Mouse (Mus musculus): Measurements from ENCODE around the gene Olfr601. TPM values are rescaled to one million over a fixed set of nuclear protein-coding genes. Genes with fewer than 3 reads are reported as not detected.
"Not testable (repeated sequence)": the region's sequence is repeated elsewhere in the genome, so short reads cannot be mapped to it uniquely, and the experiment has no call there.

The Olfr601 gene
- polyA plus RNA-seq (2015; fragmentation: Nextera tagmentation; extraction: Ambion mirVana): not detected in 2 replicates

DNA sequence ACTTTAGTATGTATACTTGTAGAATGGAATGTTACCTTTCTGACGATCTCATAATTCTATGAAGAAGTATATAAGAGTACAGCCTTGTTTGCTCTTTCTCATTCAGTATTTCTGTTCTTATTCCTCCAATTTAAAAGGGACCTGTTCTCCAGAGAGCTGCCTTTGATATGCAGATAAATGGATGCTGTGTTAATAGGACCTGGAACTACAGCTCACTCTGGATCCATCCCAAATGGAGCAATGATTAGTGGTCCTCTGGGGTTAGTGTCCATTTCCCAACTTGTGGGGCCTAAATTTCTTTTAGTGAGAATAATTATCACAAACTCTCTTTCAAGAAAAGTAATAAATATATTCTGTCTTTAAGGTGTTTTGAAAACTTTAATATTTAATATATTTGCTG, at the start of gene Olfr601:
Gene Olfr601 (minus strand): TSS at position 101 of the 400 bp plus-strand sequence.
- no peak within 1 kb of the TSS for H3K4me2 ChIP-seq (replicated peaks; ENCODE audit: low read depth, low read length)
- no peaks in the 10 kb centered on the region for H3K36me3 ChIP-seq (ENCODE audit: insufficient read depth, low read length)
- WGBS: 93% methylated on average over 1 of the region's 1 CpGs
- TF ChIP-seq CTCF (IDR thresholded peaks at IDR 0.05) (no peak), EP300 (IDR thresholded peaks at IDR 0.05) (no peak)
- H3K4me1 ChIP-seq (ENCODE audit: insufficient read depth, low read depth, low read length): no peaks in the 10 kb centered on the region
- H3K9me3 ChIP-seq (ENCODE audit: low read length): no peaks in the 10 kb centered on the region
- H3K27ac ChIP-seq (ENCODE audit: low read length): no peak within 1 kb of the TSS
- DNase-seq (ENCODE audit: low spot score) (no peak), ATAC-seq (no peak)
- no peak within 1 kb of the TSS for H3K9ac ChIP-seq (replicated peaks; ENCODE audit: low read depth)
- H3K4me3 ChIP-seq (ENCODE audit: low read depth, low read length): no peak within 1 kb of the TSS
- H3K27me3 ChIP-seq (replicated peaks; ENCODE audit: insufficient read depth, low read length): no peaks in the 10 kb centered on the region

DNA sequence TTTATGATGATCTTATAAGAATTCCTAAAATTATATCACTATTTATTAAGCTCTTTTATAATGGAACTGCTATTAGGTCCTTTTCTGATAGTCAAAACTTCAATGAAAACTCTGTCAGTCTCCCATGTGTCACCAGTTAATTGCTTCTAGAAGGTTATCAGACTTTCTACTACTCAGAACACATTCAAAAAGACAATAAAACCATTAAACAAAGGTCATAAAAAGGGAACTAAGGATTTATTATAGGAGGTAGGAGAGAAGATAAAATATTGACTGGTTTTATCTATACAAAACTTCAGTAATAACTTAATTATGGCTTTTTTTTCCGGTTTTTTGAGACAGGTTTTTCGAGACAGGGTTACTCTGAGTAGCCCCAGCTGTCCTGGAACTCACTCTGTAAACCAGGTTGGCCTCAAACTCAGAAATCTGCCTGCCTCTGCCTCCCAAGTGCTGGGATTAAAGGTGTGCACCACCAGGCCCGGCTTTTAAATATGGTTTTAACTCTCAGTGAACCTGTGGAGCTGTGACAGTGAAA, 44.1 kb upstream of the Olfr601 start:
- H3K9ac ChIP-seq (replicated peaks; ENCODE audit: low read depth); DNase-seq (ENCODE audit: low spot score); H3K4me2 ChIP-seq (replicated peaks; ENCODE audit: low read depth, low read length); H3K27me3 ChIP-seq (replicated peaks; ENCODE audit: insufficient read depth, low read length); H3K4me3 ChIP-seq (ENCODE audit: low read depth, low read length); H3K36me3 ChIP-seq (ENCODE audit: insufficient read depth, low read length); H3K4me1 ChIP-seq (ENCODE audit: insufficient read depth, low read depth, low read length); ATAC-seq; H3K9me3 ChIP-seq (ENCODE audit: low read length); H3K27ac ChIP-seq (ENCODE audit: low read length): not testable (repeated sequence)
- 58% methylated on average over 3 of the region's 3 CpGs for WGBS

DNA sequence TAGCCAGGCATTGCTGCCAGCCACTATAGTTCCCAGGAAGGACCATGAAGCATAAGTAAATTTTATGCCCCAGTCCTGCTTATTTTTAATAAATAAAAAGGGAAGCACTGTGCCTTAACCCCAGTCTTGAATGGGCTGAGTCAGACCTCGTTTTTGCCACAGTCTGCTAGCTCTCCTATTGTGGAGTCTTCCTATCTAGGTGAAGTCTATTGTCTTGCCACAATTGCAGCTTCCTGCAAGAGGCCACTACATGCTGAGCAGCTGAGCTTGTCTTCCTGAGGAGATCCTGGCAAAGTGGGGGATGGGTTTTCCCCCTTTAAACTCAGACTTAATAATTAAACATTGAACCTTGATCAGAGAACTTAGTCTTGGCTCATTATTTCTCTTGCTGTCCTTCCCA, 36.5 kb upstream of the Olfr601 start:
- Histone ChIP-seq H3K4me1 (ENCODE audit: insufficient read depth, low read depth, low read length) (no peaks in the 10 kb centered on the region), H3K9ac (replicated peaks; ENCODE audit: low read depth) (no peak overlapping the region), H3K36me3 (ENCODE audit: insufficient read depth, low read length) (no peaks in the 10 kb centered on the region), H3K27me3 (replicated peaks; ENCODE audit: insufficient read depth, low read length) (no peaks in the 10 kb centered on the region), H3K27ac (ENCODE audit: low read length) (no peak overlapping the region), H3K9me3 (ENCODE audit: low read length) (no peaks in the 10 kb centered on the region), H3K4me3 (ENCODE audit: low read depth, low read length) (no peak overlapping the region), H3K4me2 (replicated peaks; ENCODE audit: low read depth, low read length) (no peak overlapping the region)
- no peak for TF ChIP-seq CTCF (IDR thresholded peaks at IDR 0.05)
- TF ChIP-seq EP300 (IDR thresholded peaks at IDR 0.05): no peak
- DNase-seq (ENCODE audit: low spot score) (no peak), ATAC-seq (no peak)
- 8% methylated on average over 1 of the region's 1 CpGs for WGBS

DNA sequence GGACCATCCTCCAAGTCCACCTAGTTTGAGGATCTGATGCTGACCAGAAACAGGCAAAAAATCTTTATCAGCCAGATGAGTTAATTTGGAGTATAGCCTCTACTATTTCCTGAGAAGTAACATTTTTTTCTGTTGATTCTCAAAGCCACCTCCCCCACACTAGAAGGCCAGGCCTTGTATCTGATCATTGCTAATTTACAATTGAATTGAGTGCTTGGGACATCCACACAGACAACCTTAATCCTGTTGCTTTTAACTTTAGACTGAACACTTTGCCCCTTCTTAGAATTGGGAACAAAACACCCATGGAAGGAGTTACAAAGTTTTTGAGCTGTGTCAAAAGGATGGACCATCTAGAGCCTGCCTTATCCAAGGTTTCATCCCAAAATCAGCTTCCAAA, 35.3 kb upstream of the Olfr601 start:
- ATAC-seq (no peak), DNase-seq (ENCODE audit: low spot score) (no peak)
- Histone ChIP-seq H3K4me2 (replicated peaks; ENCODE audit: low read depth, low read length) (no peak overlapping the region), H3K27ac (ENCODE audit: low read length) (no peak overlapping the region), H3K9me3 (ENCODE audit: low read length) (no peaks in the 10 kb centered on the region), H3K9ac (replicated peaks; ENCODE audit: low read depth) (no peak overlapping the region), H3K4me1 (ENCODE audit: insufficient read depth, low read depth, low read length) (no peaks in the 10 kb centered on the region), H3K36me3 (ENCODE audit: insufficient read depth, low read length) (no peaks in the 10 kb centered on the region), H3K27me3 (replicated peaks; ENCODE audit: insufficient read depth, low read length) (no peaks in the 10 kb centered on the region), H3K4me3 (ENCODE audit: low read depth, low read length) (no peak overlapping the region)
- TF ChIP-seq CTCF (IDR thresholded peaks at IDR 0.05): no peak
- TF ChIP-seq EP300 (IDR thresholded peaks at IDR 0.05): no peak

DNA sequence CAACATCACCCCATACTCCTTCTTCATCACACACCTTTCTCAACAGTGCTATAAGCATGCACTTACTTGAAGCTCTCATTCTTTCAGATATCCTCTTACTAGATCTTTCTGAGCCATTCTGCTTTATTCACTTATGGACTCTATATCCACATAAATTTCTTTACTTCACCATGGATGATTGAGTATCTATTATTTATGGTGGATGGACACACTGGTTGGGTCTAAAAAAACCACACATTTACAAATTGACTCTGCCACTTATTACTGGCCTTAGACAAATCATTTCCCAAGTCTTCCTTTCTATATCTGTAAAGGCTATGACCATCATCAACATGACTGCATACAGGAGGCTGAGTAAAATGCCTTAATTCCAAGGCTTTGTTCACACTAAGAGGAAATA, 23.6 kb upstream of the Olfr601 start, which contains the start of gene Olfr603:
Gene Olfr603 (minus strand): TSS at position 101 of the 400 bp plus-strand sequence.
- DNase-seq (ENCODE audit: low spot score) (no peak), ATAC-seq (no peak)
- Histone ChIP-seq H3K4me1 (ENCODE audit: insufficient read depth, low read depth, low read length) (no peaks in the 10 kb centered on the region), H3K9me3 (ENCODE audit: low read length) (no peaks in the 10 kb centered on the region), H3K4me3 (ENCODE audit: low read depth, low read length) (no peak within 1 kb of the TSS), H3K9ac (replicated peaks; ENCODE audit: low read depth) (no peak within 1 kb of the TSS), H3K4me2 (replicated peaks; ENCODE audit: low read depth, low read length) (no peak within 1 kb of the TSS), H3K27me3 (replicated peaks; ENCODE audit: insufficient read depth, low read length) (no peaks in the 10 kb centered on the region), H3K27ac (ENCODE audit: low read length) (no peak within 1 kb of the TSS), H3K36me3 (ENCODE audit: insufficient read depth, low read length) (no peaks in the 10 kb centered on the region)
- TF ChIP-seq CTCF (IDR thresholded peaks at IDR 0.05) (no peak), EP300 (IDR thresholded peaks at IDR 0.05) (no peak)

- no peak for ATAC-seq
- H3K27ac ChIP-seq (ENCODE audit: low read length): no peak within 1 kb of the TSS
- TF ChIP-seq CTCF (IDR thresholded peaks at IDR 0.05): no peak
- no peak for TF ChIP-seq EP300 (IDR thresholded peaks at IDR 0.05)
- H3K9me3 ChIP-seq (ENCODE audit: low read length): no peaks in the 10 kb centered on the region
- H3K4me2 ChIP-seq (replicated peaks; ENCODE audit: low read depth, low read length): no peak within 1 kb of the TSS
- H3K4me3 ChIP-seq (ENCODE audit: low read depth, low read length): no peak within 1 kb of the TSS
- H3K4me1 ChIP-seq (ENCODE audit: insufficient read depth, low read depth, low read length): no peaks in the 10 kb centered on the region
- no peaks in the 10 kb centered on the region for H3K36me3 ChIP-seq (ENCODE audit: insufficient read depth, low read length)
- DNase-seq (ENCODE audit: low spot score): no peak
- H3K9ac ChIP-seq (replicated peaks; ENCODE audit: low read depth): no peak within 1 kb of the TSS
- no peaks in the 10 kb centered on the region for H3K27me3 ChIP-seq (replicated peaks; ENCODE audit: insufficient read depth, low read length)
Measured at GRCm38 (mm10) chr7:103349569-103349968, 12.9 kb downstream of the Olfr601 start, which contains the start of gene Olfr600. Gene Olfr600 (minus strand): TSS chr7:103349669.

- H3K9ac ChIP-seq (replicated peaks; ENCODE audit: low read depth): no peak within 1 kb of the TSS
- no peaks in the 10 kb centered on the region for H3K36me3 ChIP-seq (ENCODE audit: insufficient read depth, low read length)
- H3K27me3 ChIP-seq (replicated peaks; ENCODE audit: insufficient read depth, low read length): no peaks in the 10 kb centered on the region
- H3K9me3 ChIP-seq (ENCODE audit: low read length): no peaks in the 10 kb centered on the region
- H3K4me2 ChIP-seq (replicated peaks; ENCODE audit: low read depth, low read length): no peak within 1 kb of the TSS
- no peaks in the 10 kb centered on the region for H3K4me1 ChIP-seq (ENCODE audit: insufficient read depth, low read depth, low read length)
- DNase-seq (ENCODE audit: low spot score) (no peak), ATAC-seq (no peak)
- no peak within 1 kb of the TSS for H3K4me3 ChIP-seq (ENCODE audit: low read depth, low read length)
- no peak within 1 kb of the TSS for H3K27ac ChIP-seq (ENCODE audit: low read length)
- TF ChIP-seq EP300 (IDR thresholded peaks at IDR 0.05): no peak
- TF ChIP-seq CTCF (IDR thresholded peaks at IDR 0.05): no peak
- WGBS: 86% methylated on average over 1 of the region's 1 CpGs
Measured at GRCm38 (mm10) chr7:103335617-103336016, 26.8 kb downstream of the Olfr601 start, which contains the start of gene Olfr599. Gene Olfr599 (plus strand): TSS chr7:103335917.

Measured in lung, postnatal 0 days (tissue).